Mouse (Mus musculus): ENCODE measurements around the gene Olfr507.
"Not testable (repeated sequence)": the region's sequence is repeated elsewhere in the genome, so short reads cannot be mapped to it uniquely, and the experiment has no call there.

The Olfr507 gene

DNA sequence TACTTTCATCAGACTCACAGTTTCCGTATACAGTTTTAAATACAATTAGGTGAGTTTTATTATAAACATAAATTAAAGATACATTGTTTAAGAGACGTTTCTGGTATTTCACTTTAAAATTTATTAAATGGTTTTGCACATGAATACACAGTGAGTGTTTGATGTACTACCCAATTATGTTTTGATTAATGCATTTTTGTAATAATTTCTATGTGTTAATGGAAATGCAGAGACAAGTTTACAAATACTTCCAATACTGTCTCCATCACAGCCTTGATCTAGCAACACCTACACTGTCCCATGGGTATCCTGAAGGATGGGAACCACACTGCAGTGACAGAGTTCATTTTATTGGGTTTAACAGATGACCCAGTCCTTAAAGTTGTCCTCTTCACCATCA, at the start of gene Olfr507:
Gene Olfr507, plus strand, starts transcription at position 301 of the 400 bp plus-strand sequence.
- DNase-seq: no peak

DNA sequence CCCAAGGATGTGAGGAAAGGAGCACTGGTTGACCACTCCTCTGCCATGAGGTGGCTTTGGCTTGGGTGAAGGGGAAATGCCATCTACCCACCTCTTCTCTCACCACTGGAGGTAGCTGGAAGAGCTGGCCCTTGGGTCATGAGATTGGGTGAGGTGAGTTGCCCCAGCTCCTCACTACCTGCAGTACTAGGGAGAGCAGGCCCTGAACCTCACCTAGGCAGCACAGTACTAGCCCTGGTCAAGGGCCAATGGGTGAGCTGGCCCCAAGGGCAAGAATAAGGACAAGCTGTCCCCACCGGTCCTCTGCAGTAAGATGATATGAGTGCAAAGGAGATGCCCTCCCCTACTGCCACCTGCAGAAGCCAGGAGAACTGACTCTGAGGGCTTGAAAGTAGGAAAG, 31.8 kb upstream of the Olfr507 start:
- DNase-seq: no peak

DNA sequence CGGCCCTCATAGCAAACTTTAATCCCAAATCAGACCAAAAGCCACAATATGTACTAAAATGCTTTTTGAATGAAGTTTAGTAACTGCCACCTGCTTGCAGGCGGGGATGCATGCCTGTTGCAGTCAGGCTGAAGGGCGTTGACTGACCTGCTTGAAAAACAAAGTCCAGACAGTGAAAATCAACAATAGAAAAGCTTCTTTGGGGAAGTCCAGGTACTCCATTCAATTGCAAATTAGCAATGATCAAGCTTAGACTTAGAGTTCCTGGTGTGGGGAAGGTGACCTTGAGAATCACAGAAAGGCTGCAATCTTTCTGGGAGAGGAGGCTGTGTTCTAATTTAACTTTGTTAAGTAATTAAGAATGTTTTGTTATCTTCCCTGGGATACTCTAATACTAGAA, 19.7 kb upstream of the Olfr507 start:
- DNase-seq: not testable (repeated sequence)

DNA sequence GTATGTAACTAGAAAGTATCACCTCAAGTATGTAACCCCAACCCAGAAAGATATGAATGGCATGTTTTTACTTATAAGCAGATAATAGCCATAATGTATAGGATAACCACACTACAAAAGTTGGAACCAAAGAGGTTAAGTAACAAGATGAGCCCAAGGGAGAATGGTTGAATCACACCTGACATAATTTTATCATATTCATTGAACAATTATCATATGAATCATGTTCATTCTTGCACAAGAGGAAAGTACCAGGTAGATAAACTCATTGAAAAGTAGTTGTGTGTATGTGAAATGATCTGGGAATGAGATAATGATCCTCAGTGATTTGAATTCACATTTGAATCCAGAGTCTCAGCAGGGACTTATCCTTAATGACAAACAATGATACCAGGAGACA, 11.1 kb upstream of the Olfr507 start, which contains the start of gene Olfr506:
Gene Olfr506, plus strand, starts transcription at position 301 of the 400 bp plus-strand sequence.
- no peak for DNase-seq

DNA sequence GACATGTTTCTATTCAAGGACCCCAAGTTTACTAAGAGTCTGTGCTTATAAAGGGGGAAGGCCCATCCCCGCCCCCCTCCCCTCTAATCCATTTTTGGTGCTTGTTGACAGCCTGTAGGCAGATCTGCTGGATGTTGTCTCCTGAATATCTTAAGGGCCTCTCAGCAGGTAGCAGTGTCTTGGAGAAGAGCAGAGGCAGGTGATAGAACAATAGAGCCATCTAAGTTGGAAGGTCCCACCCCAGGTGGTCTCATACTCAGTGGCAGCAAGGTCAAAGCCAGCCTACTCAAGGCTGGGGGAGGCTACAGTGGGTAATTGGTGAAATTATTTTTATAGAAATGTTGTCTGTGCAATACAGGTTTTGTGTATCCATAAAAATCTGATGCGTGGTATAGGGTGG, 7.5 kb upstream of the Olfr507 start:
- no peak for DNase-seq

DNA sequence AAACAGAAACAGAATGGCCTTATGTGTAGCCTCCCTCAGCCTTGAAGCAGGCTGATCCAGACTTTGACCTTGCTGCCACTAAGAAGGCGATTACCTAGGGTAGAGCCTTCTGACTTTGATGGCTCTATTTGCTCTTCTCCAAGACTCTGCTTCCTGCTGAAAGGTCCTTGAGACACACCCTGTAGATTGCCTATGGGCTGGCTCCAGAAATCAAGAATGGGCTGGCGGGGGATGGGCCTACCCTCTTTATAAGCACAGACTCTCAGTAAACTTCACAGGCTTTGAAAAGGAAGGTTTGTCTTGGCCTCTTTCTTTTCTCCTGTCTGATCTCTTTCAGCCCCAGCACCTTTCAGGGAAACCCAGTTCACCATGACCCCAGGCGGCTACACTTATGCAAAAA, 4.8 kb upstream of the Olfr507 start:
- not testable (repeated sequence) for DNase-seq

DNA sequence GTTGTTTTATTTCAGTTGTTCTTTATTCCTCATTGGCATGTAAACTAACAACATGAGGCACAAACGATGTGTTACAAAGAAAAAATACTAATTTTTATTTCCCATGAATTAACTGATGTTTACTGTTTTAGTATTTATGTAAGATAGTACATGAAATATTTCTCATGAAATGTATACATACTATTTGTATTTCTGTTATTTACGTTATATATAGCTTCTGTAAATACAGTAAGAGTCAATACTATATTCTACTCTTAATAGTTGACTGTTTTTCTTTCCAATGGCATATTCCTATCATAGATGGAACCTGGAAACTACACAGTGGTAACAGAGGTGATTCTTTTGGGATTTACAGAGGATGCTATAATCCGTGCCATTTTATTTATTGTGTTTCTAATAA, 8.1 kb downstream of the Olfr507 start, which contains the start of gene Olfr508:
Gene Olfr508, plus strand, starts transcription at position 301 of the 400 bp plus-strand sequence.
- no peak for DNase-seq

DNA sequence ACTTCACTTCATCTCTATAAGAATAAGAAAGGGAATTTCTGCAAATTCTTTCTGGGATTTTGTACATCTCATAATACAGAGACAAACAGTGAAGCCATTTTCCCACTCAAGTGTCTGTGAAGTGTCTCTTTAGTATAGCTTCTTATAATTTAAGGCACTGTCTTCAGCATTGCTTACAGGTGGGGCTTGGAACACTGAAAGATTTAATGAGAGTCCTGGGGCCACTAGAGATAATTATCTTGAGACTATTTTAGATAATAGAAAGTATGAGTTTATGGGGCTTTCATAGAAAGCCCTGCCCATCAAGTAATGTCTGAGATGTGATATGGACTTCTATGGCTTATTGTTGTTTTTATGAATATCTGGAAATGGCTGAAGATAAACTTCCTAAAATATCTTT, 30.2 kb downstream of the Olfr507 start, which contains the start of gene Olfr509:
Gene Olfr509, minus strand, starts transcription at position 101 of the 400 bp plus-strand sequence.
- no peak for DNase-seq

DNA sequence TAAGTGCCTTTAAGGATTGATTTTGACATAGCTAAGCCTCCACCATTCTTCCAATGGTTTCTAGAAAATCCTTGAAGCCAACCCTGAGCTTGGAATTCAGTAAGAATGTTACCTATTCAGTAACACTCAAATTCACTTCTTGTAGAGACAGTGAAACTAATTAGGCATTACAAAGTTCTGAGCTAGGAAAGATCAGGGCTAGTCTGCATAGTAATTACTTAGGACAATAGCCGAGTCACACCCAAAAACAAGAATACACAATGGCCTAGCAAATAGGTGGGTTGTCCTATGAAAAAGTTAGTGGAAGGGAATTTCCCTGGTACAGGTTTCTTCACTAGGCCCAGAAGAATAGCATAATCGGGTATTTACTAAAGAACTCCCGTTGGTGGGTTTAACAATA, 40.8 kb downstream of the Olfr507 start:
- no peak for DNase-seq

DNA sequence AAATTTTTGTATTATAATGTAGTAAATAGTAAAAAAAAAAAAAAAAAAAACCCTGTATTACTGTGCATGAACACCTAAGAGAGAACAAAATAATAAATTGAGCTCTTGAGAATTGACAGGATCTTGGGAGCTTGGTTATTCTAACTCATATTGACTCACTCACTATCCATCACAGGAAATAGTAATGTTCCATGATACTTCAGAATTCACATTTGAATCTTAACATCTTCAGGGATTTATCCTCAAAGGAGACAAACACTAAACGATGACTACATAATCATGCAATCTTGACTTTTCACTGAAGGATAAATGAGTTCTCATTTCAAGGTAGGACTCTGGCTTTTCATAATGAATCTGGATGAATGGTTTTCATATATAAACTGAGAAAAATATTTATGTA, 44.5 kb downstream of the Olfr507 start, which contains the start of gene Olfr510:
Gene Olfr510, plus strand, starts transcription at position 301 of the 400 bp plus-strand sequence.
- DNase-seq: no peak

DNA sequence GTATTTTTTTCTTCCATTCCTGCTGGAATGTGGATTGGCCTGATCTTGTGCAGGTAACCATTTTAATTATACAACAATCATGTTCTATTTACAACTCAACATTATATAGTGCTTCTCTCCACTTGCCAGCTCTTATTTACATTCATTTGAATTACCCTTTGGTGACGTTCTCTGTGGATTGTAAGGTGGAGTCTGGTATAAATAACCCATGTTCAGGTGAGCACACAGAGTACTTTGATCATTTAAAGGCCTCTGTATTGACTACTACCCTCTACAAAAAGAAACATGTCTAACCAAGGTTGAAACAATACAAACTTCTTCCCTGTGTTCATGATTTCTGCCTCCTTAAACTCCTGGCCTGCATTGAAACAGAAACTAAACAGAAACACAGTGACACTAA, 49.4 kb downstream of the Olfr507 start:
- no peak for DNase-seq

All from liver (tissue).